Mouse (Mus musculus): ENCODE results near the gene Kat2b. TPM values are rescaled to one million over a fixed set of nuclear protein-coding genes. Genes with fewer than 3 reads are reported as not detected.
"Not testable (repeated sequence)": the region's sequence is repeated elsewhere in the genome, so short reads cannot be mapped to it uniquely, and the experiment has no call there.

Kat2b gene
- total RNA-seq, 4 experiments from 2014 or later: 16.8 to 35.3 (median 24.3) TPM

DNA sequence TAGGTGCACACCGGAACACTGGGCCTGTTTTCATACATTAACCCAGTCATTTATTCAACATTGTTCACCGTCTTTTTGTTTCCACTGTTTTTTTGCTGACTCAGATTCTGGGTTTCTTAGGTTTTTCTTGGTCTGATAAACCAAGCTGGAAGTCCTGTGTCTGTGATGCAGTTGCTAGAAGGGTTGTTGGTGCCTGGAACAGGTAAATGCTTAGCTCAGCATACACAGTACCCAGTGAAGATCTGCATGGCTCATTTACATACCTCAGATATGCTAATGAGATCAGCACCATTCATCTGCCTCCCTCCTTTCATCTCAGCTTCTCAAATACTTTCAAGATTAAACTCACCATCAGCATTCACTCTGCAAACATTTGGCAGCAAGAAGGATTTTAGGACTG is 92.0 kb downstream of the Kat2b start:
- DNase-seq (ENCODE audit: low spot score in 2 of 2): no peak

DNA sequence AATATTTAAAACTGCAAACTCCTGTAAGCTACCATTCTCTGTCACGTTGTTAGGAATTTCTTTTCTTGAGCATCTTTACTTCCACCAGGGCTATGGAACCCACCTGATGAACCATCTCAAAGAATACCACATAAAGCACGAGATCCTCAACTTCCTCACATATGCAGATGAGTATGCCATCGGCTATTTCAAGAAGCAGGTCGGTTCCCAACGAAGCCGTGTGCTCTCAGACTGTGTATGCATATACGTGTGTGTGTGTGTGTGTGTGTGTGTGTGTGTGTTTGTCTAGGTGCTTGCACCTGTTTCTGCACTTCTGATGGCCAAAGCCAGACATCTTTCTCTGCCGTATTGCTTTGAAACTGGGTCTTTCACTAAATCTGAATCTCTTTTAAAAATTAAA is 92.6 kb downstream of the Kat2b start:
- DNase-seq (ENCODE audit: low spot score in 2 of 2): no peak

DNA sequence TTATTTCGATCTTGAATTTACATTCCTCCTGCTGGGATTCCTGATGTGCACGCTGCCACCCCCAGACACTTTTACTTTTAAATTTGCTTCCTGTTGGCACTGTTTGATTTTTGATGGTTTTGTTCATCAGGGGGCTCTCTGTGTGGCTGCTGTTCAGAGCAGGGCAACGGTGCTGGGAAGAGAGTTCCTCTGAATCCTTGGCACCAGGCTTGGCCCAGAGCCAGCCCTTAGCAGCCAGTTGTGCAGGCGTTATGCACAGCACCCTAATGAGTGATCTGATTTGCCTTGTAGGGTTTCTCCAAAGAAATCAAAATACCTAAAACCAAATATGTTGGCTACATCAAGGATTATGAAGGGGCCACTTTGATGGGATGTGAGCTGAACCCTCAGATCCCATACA is 93.1 kb downstream of the Kat2b start:
- DNase-seq (ENCODE audit: low spot score in 2 of 2): peak in 1 of 2 experiments; percentile 8

DNA sequence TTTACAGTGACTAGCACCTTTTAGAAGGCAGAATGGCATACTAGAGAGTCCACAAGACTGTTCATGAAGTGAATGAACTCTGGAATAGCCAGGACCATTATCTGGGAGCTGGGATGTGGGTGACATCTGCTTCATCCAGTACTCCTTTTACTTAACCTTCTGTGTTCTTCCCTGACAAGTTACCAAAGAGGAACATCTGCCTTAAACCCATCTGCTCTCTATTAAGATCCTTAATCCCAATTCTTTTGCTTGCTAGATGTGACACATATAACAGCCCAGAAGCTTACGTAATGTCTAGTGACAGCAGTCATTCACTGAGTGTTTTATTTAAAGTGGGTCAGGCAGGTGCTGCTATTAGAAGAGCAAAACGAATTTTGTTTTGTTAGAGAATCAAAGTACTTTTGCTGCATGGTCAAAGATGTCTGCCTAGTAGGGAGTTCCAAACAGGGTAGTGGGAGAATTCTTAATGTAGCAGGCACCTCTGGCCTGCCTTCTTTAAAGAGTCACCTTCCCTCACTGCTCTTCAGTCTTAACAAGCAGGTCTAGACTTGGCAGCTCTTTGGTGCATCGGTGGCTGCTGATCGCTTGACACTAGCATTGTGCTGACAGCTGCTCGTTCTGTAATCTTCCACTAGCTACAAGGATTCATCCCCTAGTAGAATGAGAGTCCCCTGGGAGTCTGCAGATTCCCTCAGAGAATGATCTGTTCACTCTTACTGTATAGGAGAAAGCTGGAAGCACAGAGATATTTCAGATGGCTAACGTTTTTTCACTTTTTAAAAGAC is 94.6 kb downstream of the Kat2b start:
- DNase-seq (ENCODE audit: low spot score in 2 of 2): no peak

DNA sequence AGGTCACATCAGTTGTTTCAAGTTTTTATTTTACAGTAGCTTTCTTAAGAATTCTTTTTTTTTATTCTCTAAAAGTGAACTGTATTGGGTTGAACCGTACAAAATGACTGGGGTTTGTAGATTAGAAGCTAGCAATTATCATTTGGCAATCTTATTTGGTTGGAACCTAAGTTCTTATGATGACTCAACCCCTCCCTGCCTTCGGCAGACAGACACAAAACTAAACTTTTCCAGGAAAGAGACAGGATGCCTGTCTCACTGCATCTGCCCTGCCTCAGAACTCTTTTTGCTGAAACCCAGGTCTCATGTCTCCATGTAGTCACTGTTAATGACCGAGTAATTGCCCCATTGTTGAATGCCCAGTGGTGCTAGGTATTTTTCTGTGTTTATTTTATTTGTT is 97.6 kb downstream of the Kat2b start:
- DNase-seq (ENCODE audit: low spot score in 2 of 2): no peak

DNA sequence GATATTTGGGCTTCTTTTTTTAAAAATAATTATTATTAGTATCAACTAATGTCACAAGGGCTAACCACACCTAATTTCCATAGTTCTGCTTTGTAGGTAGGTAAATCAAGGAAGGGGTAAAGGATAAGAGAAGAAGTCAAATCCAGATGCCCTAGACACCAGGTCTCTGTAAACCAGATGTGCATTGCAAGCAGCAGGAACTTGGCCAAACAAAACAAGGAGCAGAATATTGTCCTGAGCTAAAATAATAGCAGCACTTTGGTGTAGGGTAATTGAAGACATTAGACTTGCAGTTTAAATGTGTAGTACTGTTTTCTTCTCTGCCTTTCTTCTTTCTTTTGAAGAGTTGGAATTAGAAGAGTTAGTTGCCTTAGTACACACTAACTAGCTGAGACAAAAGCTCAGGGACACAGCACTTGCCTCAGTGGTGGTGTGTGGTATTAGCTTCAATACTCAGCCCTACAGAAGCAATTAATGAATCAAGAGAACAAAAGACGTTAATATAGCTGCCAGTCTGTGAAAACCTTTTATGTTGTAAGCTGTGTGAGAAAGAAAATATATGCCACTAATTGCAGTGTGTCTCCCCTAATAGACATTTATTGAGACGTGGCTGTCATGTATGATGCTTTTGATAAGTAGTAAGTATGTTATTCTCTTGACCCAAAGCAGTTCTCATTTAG is 98.2 kb downstream of the Kat2b start:
- DNase-seq (ENCODE audit: low spot score in 2 of 2): no peak

DNA sequence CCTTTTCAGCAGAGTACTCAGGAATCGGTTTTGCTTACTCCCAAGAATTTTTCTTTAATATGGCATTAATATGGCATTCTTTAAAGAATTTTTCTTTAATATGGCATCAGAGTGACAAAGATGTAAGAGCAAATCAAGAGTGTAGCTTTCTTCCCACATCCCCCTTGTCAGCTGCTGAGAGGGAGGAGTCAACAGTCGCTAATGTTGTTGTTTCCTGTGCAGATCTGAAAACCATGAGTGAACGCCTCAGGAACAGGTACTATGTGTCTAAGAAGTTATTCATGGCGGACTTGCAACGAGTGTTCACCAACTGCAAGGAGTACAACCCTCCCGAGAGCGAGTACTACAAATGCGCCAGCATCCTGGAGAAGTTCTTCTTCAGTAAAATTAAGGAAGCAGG is 103.8 kb downstream of the Kat2b start:
- DNase-seq (ENCODE audit: low spot score in 2 of 2): no peak

DNA sequence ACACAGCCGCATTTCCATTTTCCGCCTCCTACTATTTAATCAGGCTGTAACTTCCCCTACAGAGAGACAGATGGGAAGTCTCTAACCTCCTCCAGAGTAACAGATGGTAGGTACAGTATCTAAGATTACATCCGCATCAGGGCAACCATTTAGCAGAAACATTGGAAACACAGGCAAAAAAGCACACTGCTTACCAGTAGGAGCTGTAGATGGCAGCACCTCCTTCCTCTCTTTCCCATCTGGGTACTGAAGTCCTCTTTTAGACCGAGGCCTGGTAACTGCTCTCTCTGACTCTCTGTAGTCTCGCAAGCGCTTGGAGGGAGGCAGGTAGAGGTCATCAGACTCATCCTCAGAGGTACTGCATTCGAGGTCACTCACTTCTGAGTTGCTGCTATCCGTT is 112.1 kb downstream of the Kat2b start:
- DNase-seq (ENCODE audit: low spot score in 2 of 2): peak; percentile 7 to 54

DNA sequence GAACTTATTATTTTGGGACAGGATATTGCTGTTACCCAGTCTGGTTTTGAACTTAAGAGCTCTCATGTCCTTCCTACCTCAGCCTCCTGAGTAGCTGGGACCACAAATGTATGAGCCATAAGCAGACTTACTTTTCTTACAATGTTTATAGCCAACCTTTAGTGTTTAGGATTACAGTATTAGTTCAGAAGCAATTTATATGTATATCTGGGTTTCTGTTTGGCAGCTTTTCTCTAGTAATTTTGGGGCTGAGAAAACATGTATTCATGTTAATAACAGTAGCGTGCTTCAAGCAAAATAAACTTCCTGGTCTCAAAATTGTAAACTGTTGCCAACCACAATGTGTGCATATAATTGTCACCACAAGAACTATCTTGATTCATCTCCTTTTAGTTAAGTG is 121.7 kb downstream of the Kat2b start:
- no peak for DNase-seq (ENCODE audit: low spot score in 2 of 2)

DNA sequence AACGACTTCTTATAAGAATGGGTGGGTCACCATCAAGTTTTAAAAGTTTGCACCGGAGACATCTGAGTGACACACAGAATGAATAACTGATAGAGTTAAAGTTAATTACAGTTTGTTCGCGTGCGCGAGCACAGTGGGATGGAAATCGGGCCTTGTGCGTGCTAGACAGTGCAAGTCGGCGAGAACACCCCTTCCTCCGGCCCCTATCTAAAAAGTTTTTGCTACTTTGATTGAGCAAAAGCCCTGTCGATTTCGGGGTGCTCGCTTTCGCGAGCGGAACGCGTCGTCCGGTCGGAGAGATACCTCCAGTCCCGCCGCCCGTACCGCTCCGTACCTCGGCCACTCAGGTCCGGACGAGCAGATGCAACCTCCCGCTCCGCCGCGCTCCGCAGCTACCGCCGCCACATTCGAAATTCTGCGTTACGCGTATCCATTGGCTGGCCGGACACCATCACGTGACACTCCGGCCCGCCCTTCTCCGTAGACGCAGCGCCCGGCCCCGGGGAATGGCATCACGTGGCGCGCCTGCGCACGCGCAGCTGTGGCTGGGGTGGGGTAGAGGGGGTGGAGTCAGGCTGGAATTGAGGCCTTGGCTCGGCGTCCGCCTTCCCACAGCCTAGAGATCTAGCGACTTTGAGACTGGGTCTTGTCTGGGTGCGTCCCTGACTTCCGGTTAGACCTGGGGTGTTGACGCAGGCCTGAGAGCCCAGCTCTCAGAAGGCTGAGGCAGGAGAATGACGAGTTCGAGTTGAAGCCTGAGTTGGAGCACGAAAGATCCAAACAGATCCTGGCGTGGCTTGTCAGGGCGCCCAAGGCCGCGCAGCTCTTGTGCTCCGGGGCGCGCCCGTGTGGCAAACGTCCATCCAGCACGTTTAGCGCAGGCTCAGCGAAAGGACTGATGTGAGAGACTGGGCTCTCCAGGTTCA is 122.5 kb downstream of the Kat2b start, which contains the start of gene Sgo1:
Gene Sgo1, minus strand, starts transcription at position 457 of the 926 bp plus-strand sequence.
- peak; percentile 90 to 92 for DNase-seq (ENCODE audit: low spot score in 2 of 2)

DNA sequence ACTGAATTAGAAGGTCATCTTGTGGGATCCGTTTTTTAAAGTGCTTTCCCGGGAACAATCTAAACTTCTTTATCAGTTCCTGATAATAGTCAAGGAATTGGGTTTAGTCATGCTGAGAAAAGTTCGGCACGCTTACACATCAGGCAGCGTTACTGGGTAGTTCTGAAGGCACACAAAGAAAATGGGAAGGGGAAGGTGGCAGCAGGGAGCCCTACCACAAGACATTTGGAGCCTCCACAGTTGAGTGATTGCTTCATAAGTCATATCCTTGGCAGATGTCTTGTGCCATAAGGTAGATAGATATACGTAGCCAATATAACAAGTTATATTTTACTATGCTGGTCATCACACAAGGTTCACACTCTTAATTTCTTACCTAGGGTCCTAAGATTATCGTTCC is 123.3 kb downstream of the Kat2b start:
- DNase-seq (ENCODE audit: low spot score in 2 of 2): no peak

DNA sequence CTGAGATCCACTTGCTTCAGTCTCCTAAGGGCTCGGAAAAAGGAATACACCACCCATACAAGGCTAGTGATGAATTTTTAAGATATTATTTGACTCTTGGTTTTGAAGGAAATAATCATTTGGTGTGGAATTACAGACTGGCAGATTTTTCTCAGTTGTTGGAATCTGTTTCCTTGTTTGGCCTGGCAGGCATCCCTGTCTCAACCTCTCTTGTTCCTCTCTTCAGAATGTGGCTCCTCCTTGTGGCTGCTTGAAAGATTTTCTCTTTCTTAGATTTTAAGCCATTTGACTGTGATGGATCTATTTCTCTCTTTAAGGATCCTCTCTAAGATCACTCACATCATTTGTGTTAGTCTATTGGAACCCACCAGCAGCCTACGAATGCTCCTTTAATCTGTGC is 127.4 kb downstream of the Kat2b start:
- DNase-seq (ENCODE audit: low spot score in 2 of 2): no peak

DNA sequence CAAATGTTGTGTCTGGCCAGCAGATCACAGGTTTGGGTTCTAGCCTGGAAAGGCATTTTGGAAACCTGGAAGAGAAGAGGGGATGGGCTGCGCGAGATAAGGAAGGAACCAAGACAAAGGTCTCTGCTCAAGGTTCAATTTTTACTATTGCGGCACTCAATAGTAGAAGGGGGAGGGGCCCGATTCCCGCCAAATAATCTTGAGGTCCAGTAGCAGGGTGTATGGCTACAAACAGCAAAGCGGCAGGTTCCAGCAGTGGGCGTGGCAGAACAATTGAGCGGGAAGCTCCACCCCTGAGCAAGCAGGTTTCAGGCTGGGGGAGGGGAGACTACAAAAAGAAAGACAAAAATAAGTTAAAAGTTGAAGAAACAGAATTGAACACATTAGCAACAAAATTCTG is 130.9 kb downstream of the Kat2b start:
- DNase-seq (ENCODE audit: low spot score in 2 of 2): not testable (repeated sequence)

DNA sequence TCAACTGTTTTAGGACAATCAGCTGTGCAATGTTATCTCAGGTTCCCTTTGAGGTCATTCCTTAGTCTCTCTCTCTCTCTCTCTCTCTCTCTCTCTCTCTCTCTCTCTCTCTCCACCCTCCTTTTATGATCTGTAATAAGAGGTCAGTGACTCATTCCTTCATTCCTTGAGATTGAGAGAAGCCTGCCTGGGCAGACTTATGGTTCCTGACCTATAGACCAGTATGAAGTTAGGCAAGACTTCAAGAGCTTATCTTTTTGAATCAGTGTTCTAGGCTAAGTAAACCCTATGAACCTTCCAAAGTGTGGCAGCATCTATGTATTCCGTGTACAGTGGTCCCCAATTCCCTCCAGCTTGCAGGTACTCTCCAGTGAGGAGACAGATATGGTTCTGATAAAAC is 147.8 kb downstream of the Kat2b start:
- DNase-seq (ENCODE audit: low spot score in 2 of 2): no peak

DNA sequence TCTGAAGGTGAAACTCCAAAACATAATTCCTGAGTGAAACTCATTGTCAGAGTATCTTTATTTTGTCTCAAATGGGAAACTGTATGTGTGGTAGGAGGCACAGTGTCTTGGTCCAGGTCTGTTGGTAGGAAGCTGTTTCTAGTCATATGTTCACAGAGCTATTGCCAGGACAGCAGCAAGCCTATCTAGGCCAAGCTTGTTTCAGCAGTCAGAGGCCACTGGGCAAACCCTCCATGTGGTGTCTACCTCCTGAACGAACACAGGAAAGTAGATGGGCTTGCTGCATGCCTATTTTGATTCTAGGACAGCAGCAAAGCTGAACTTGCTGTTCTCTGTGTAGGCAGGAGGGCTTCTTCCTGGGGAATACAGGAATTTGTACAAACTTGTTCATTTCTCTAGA is 148.5 kb downstream of the Kat2b start:
- not testable (repeated sequence) for DNase-seq (ENCODE audit: low spot score in 2 of 2)

DNA sequence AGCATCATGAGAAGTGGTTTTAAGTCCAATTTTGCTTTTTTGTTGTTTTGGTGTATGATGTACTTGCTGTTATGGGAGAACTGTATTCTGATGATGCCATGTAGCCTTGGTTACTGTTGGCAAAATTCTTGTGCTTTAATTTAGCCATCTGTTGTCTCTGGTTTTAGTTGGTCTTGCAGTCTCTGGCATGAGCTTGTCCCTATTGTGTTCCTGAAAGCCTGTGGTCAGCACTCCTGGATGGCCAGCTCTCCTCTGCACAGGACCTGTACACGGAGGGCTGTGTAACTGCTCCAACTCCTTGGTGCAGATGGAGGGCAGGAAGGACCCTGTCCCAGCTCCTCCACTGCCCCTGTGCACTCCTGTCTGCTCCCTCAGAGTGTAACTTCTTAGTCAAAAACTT is 151.8 kb downstream of the Kat2b start:
- no peak for DNase-seq (ENCODE audit: low spot score in 2 of 2)

DNA sequence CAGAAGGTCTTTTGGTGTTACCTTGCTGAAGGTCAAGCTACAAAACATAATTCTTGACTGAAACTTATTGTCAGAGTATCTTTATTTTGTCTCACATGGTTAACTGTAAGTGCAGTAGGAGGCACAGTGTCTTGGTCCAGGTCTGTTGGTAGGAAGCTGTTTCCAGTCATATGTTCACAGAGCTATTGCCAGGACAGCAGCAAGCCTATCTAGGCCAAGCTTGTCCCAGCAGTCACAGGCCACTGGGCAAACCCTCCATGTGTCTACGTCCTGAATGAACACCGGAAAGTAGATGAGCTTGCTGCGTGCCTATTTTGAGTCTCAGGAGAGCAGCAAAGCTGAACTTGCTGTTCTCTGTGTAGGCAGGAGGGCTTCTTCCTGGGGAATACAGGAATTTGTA is 152.3 kb downstream of the Kat2b start:
- not testable (repeated sequence) for DNase-seq (ENCODE audit: low spot score in 2 of 2)

Other genes starting within 250 kb of the Kat2b start
- gene Efhb, start 103.5 kb upstream of the Kat2b start, total RNA-seq (2022): under 1 TPM; 0.16 to 0.56 (median 0.26) TPM
- gene Rab5a, start 87.6 kb upstream of the Kat2b start, total RNA-seq (2022): 100 to 1,000 TPM; 114 to 132 (median 121) TPM
- under 1 TPM in 1 of 4 experiments, not detected in 3; 0.15 TPM for gene Pp2d1, start 27.4 kb upstream of the Kat2b start, total RNA-seq (2022)
- under 1 TPM; 0.11 to 0.19 (median 0.15) TPM for gene Sgo1, start 122.5 kb downstream of the Kat2b start, total RNA-seq (2022)

All from left cerebral cortex, adult 8-10 months (tissue).